Mouse (Mus musculus) ES-E14 (cell line): ENCODE results near the gene Dpm3. TPM values are rescaled to one million over a fixed set of nuclear protein-coding genes. Genes with fewer than 3 reads are reported as not detected.

Experiments
- DNase-seq: peaks from one replicate; pipeline ENCODE4 v3.0.0-alpha.2; 2013; ENCODE audit warnings: low read depth, low spot score
- H3K27ac ChIP-seq: 2 replicates; pipeline ENCODE4 v1.5.1; 2012; ENCODE audit warnings: low read depth, mild to moderate bottlenecking, low read length, moderate library complexity, mixed read lengths; ENCODE audit not compliant: poor library complexity, insufficient read depth, severe bottlenecking
- H3K36me3 ChIP-seq: 2 replicates; pipeline ENCODE4 v1.6.1; 2012; ENCODE audit warnings: mild to moderate bottlenecking, low read length, moderate library complexity, mixed read lengths; ENCODE audit not compliant: control insufficient read depth, poor library complexity, insufficient read depth, severe bottlenecking
- H3K4me1 ChIP-seq, 2 experiments: fragments of 150-350 bp in 1 of 2; sonication (generic) in 1 of 2; 2 replicates each; pipeline ENCODE4 v1.6.1; 2012; ENCODE audit warnings: low read length in 2 of 2, mild to moderate bottlenecking in 1 of 2, mixed read lengths in 1 of 2; ENCODE audit not compliant: control insufficient read depth in 2 of 2, insufficient read depth in 2 of 2, poor library complexity in 1 of 2
- H3K4me3 ChIP-seq, 2 experiments: fragments of 150-350 bp in 1 of 2; sonication (generic) in 1 of 2; 2 replicates each; pipeline ENCODE4 v1.5.1; 2012; ENCODE audit warnings: low read length in 2 of 2, low read depth in 1 of 2, mild to moderate bottlenecking in 1 of 2, mixed read lengths in 1 of 2; ENCODE audit not compliant: insufficient read depth in 1 of 2, poor library complexity in 1 of 2, severe bottlenecking in 1 of 2
- H3K9ac ChIP-seq: 2 replicates; pipeline ENCODE4 v1.6.1; 2012; ENCODE audit warnings: low read depth, mild to moderate bottlenecking, low read length, mixed read lengths; ENCODE audit not compliant: poor library complexity, insufficient read depth, severe bottlenecking
- H3K9me3 ChIP-seq: fragments of 150-350 bp; sonication (generic); 2 replicates; pipeline ENCODE4 v1.6.1; 2012; ENCODE audit warnings: low read depth, mild to moderate bottlenecking, low read length; ENCODE audit not compliant: control insufficient read depth, insufficient read depth
- CHD2 ChIP-seq: IDR thresholded peaks from 2 replicates; pipeline ENCODE4 v1.6.1; 2014; ENCODE audit warnings: mild to moderate bottlenecking, low read depth, low read length, inconsistent platforms
- HCFC1 ChIP-seq: IDR thresholded peaks from 2 replicates; pipeline ENCODE4 v1.6.1; 2012; ENCODE audit warnings: low read length, inconsistent platforms, borderline replicate concordance; ENCODE audit not compliant: insufficient read depth
- MAFK ChIP-seq: IDR thresholded peaks from 2 replicates; pipeline ENCODE4 v1.6.1; 2014; ENCODE audit warnings: mild to moderate bottlenecking, low read depth, low read length, inconsistent platforms; ENCODE audit not compliant: insufficient read depth
- ZC3H11A ChIP-seq: IDR thresholded peaks from 2 replicates; pipeline ENCODE4 v1.6.1; 2012; ENCODE audit warnings: low read depth, mild to moderate bottlenecking, inconsistent platforms, low read length, borderline replicate concordance
- ZNF384 ChIP-seq: IDR thresholded peaks from 2 replicates; pipeline ENCODE4 v1.6.1; 2012; ENCODE audit warnings: low read depth, low read length, inconsistent platforms
- in situ Hi-C, 2 experiments: fragments of 600-800 bp; cut with MboI; formaldehyde crosslinking; loops; one replicate each; pipeline ENCODE4 v1.15.1; 2025; ENCODE audit warnings: low sequenced_read_pairs in 2 of 2, inconsistent platforms in 1 of 2; ENCODE audit not compliant: unreplicated experiment in 2 of 2
- total RNA-seq: library from RNA; depleted of rRNA; stranded (reverse); fragments of 300-350 nt; gene quantifications from 2 replicates; pipeline ENCODE4 v1.2.3, GENCODE M21; 2012

Dpm3 gene
- total RNA-seq, 1 experiment: 207 TPM

DNA sequence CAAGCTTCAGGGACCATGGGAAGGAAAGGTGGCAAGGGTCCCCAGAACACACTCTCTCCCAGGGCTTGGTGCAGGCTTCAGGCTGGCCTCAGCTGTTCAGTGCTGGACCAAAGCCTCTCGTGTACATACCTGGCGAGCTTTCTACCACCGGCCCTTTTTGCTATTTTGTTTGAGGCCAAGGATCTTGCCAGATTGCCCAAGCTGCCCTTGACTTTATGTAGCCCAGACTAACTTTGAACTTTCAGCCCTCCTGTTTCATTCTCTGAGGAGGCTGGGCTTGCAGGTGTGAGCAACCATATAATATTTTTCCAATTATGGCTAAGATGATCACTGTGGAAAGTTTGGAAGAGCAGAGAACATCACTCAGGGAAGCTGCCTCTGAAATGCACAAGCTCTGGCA lies 25.1 kb downstream of the Dpm3 start:
- Histone ChIP-seq H3K4me1 (peaks cover 0 to 24% of the 10 kb centered on the region in 2 experiments; a peak in 3 of 4 replicates), H3K4me3 (no peak overlapping the region), H3K27ac (no peak overlapping the region), H3K9ac (no peak overlapping the region), H3K36me3 (no peaks in the 10 kb centered on the region), H3K9me3 (no peaks in the 10 kb centered on the region)
- in situ Hi-C loops: no loop called here
- TF ChIP-seq ZC3H11A: no peak
- TF ChIP-seq HCFC1: no peak
- no peak for TF ChIP-seq CHD2
- no peak for TF ChIP-seq ZNF384
- no peak for TF ChIP-seq MAFK
- no peak for DNase-seq

- H3K36me3 ChIP-seq: no peaks in the 10 kb centered on the region
- no peak overlapping the region for H3K9ac ChIP-seq
- H3K9me3 ChIP-seq: no peaks in the 10 kb centered on the region
- H3K4me1 ChIP-seq: peaks cover 0 to 19% of the 10 kb centered on the region in 2 experiments; a peak in 3 of 4 replicates
- 0 out of 2 replicates have a peak overlapping the region, but pooled peaks have one; percentile 17 for H3K27ac ChIP-seq
- peak overlapping the region in 1 of 2 experiments; percentile 35; a peak in 1 of 4 replicates for H3K4me3 ChIP-seq
- in situ Hi-C loops: no loop called here
- TF ChIP-seq MAFK (no peak), ZNF384 (no peak), CHD2 (no peak), HCFC1 (no peak), ZC3H11A (no peak)
- no peak for DNase-seq
Measured at GRCm38 (mm10) chr3:89285526-89285925, 26.4 kb downstream of the Dpm3 start.

DNA sequence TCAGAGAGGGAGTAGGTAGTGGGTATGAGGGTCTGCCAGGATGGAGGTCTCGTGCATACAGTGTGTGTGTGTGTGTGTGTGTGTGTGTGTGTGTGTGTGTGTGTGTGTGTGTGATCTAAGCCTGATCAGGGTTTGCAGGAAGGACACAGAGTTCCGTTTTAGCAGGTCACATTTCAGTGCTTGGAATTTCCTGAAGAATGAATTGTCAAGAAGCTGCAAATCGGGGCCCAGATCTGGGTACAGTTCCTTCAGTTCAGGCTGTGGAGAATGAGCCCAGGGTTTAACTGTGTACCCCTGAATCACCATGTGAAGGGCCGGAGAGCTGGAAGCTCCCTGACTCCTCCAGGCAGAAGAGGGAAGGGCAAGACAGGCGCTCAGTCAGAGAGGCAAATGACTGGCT lies 28.1 kb downstream of the Dpm3 start:
- TF ChIP-seq CHD2 (no peak), ZC3H11A (no peak), ZNF384 (no peak), MAFK (no peak), HCFC1 (no peak)
- H3K9me3 ChIP-seq: no peaks in the 10 kb centered on the region
- no peaks in the 10 kb centered on the region for H3K36me3 ChIP-seq
- H3K4me1 ChIP-seq: peaks cover 0 to 14% of the 10 kb centered on the region in 2 experiments; a peak in 3 of 4 replicates
- no peak for DNase-seq
- H3K4me3 ChIP-seq: no peak overlapping the region
- 0 out of 2 replicates have a peak overlapping the region, but pooled peaks have one; percentile 28 for H3K9ac ChIP-seq
- in situ Hi-C loops: no loop called here
- H3K27ac ChIP-seq: no peak overlapping the region

DNA sequence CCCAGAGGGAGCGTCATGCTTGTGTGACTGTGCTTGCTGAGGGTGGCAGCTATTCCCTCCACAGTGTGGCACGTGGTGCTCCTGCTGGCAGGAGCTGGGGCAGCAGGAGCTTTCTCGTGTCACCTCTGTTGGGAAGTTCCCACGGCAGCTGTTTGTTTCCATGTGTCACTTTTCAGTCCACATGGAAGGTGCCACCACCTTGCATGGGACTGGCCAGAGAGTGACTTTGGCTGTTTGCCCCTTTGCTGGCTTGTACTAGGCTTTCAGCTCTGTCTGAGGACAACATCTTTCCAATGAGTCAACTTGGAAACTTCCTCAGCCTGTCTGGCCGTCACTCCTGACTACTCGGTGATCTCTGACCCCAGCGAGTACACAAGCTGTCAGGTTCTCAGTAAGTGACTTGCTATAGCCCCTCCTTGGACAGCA lies 29.4 kb downstream of the Dpm3 start:
- Histone ChIP-seq H3K4me1 (peaks cover 0 to 12% of the 10 kb centered on the region in 2 experiments; a peak in 3 of 4 replicates), H3K9ac (no peak overlapping the region), H3K9me3 (no peaks in the 10 kb centered on the region), H3K27ac (no peak overlapping the region), H3K4me3 (no peak overlapping the region), H3K36me3 (no peaks in the 10 kb centered on the region)
- in situ Hi-C loops: no loop called here
- DNase-seq: no peak
- TF ChIP-seq HCFC1 (no peak), ZNF384 (no peak), ZC3H11A (no peak), CHD2 (no peak), MAFK (no peak)

- Histone ChIP-seq H3K36me3 (no peaks in the 10 kb centered on the region), H3K9ac (no peak overlapping the region), H3K9me3 (no peaks in the 10 kb centered on the region), H3K27ac (no peak overlapping the region), H3K4me3 (no peak overlapping the region), H3K4me1 (peaks cover 0 to 6% of the 10 kb centered on the region in 2 experiments; a peak in 1 of 4 replicates)
- TF ChIP-seq CHD2: no peak
- TF ChIP-seq ZC3H11A: no peak
- no peak for TF ChIP-seq MAFK
- no peak for TF ChIP-seq HCFC1
- TF ChIP-seq ZNF384: no peak
- in situ Hi-C loops: no loop called here
- DNase-seq: no peak
Measured at GRCm38 (mm10) chr3:89291874-89292273, 32.7 kb downstream of the Dpm3 start.
